Mouse (Mus musculus) limb, embryonic 11.5 days (tissue): ENCODE measurements around the gene Brinp2. TPM values are rescaled to one million over a fixed set of nuclear protein-coding genes. Genes with fewer than 3 reads are reported as not detected.

ENCODE experiments used
- ATAC-seq: fragments of 200-750 bp; cut with Nextera tagmentation; 2 replicates; pipeline ENCODE4 v1.8.0; 2017; ENCODE audit warnings: low read depth; ENCODE audit not compliant: insufficient number of reproducible peaks, low FRiP score, low TSS enrichment
- DNase-seq: peaks from one replicate; pipeline ENCODE4 v3.0.0-alpha.2; 2015; ENCODE audit warnings: low spot score
- H3K27ac ChIP-seq: fragments of 300-500 bp; sonication (generic); replicated peaks from 2 replicates; pipeline ENCODE4 v1.5.1; 2014; ENCODE audit warnings: low read depth, mild to moderate bottlenecking, low read length
- H3K27me3 ChIP-seq: fragments of 300-500 bp; sonication (generic); 2 replicates; pipeline ENCODE4 v1.6.1; 2014; ENCODE audit warnings: mild to moderate bottlenecking, low read length, mixed read lengths; ENCODE audit not compliant: control insufficient read depth, insufficient read depth
- H3K36me3 ChIP-seq: fragments of 300-500 bp; sonication (generic); 2 replicates; pipeline ENCODE4 v1.6.1; 2014; ENCODE audit warnings: mild to moderate bottlenecking, low read length, moderate library complexity, mixed read lengths; ENCODE audit not compliant: control insufficient read depth, insufficient read depth
- H3K4me1 ChIP-seq: fragments of 300-500 bp; sonication (generic); 2 replicates; pipeline ENCODE4 v1.6.1; 2014; ENCODE audit warnings: low read length, mixed read lengths; ENCODE audit not compliant: control insufficient read depth, insufficient read depth
- H3K4me2 ChIP-seq: fragments of 300-500 bp; sonication (generic); 2 replicates; pipeline ENCODE4 v1.6.1; 2014; ENCODE audit warnings: low read depth, mild to moderate bottlenecking, moderate library complexity; ENCODE audit not compliant: severe bottlenecking
- H3K4me3 ChIP-seq: fragments of 300-500 bp; sonication (generic); 2 replicates; pipeline ENCODE4 v1.5.1; 2014; ENCODE audit warnings: low read depth, low read length
- H3K9ac ChIP-seq: fragments of 300-500 bp; sonication (generic); 2 replicates; pipeline ENCODE4 v1.6.1; 2014; ENCODE audit warnings: mild to moderate bottlenecking, low read length
- H3K9me3 ChIP-seq: fragments of 300-500 bp; sonication (generic); 2 replicates; pipeline ENCODE4 v1.6.1; 2016; ENCODE audit warnings: low read length; ENCODE audit not compliant: control insufficient read depth
- WGBS: fragments of 180-500 bp; shearing (Covaris S2); extraction: QIAGEN DNeasy Blood & Tissue Kit; methylation state at CpG from one replicate; pipeline ENCODE4 v1.1.7; 2014; 5-methylcytosine and 5-hydroxymethylcytosine counted together
- polyA plus RNA-seq: library from polyadenylated mRNA; unstranded; fragments of >200 nt; fragmentation: Nextera tagmentation; extraction: Ambion mirVana; gene quantifications from 2 replicates; pipeline ENCODE4 v1.2.1, GENCODE M21; 2014

The Brinp2 gene
- polyA plus RNA-seq, 1 experiment from 2014 or later: 0.05 TPM

DNA sequence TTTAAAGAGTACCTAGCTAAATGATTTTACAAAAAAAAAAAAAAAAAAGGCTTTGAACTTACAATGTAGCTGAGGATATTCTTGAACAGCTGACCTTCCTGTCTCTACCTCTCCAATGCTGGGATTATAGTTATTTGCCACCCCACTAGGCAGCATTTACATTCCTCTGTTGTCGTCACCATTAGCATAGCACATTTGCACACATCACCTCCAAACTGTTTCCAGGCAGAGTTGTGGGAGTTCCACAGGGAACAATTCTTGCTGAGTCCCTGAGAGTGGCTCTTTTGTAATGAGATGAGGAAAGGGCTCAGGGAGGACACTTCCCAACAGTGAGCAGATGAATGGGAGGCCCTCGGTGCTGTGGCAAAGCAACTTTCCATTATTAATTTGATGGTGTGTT, 153.2 kb downstream of the Brinp2 start:
- H3K27ac ChIP-seq: no peak overlapping the region
- H3K36me3 ChIP-seq: no peaks in the 10 kb centered on the region
- H3K9ac ChIP-seq: no peak overlapping the region
- no peaks in the 10 kb centered on the region for H3K4me1 ChIP-seq
- no peak for ATAC-seq
- no peaks in the 10 kb centered on the region for H3K27me3 ChIP-seq
- no peak overlapping the region for H3K4me3 ChIP-seq
- DNase-seq: no peak
- H3K4me2 ChIP-seq: no peak overlapping the region
- WGBS: 60% methylated on average over 2 of the region's 2 CpGs
- H3K9me3 ChIP-seq: no peaks in the 10 kb centered on the region

Other genes starting within 250 kb of the Brinp2 start
- 3.5 and 4.5 TPM in 2 replicates for gene Astn1, start 5.9 kb upstream of the Brinp2 start, polyA plus RNA-seq